Mouse (Mus musculus) kidney, adult 2 months (tissue): Measurements from ENCODE around the gene Bin2. TPM values are rescaled to one million over a fixed set of nuclear protein-coding genes. Genes with fewer than 3 reads are reported as not detected.

Experiments
- DNase-seq: peaks from one replicate; pipeline ENCODE4 v3.0.0; 2021
- H3K27ac ChIP-seq: fragments of 200-500 bp; 2 replicates; pipeline ENCODE4 v1.5.1; 2012; ENCODE audit warnings: low read depth, low read length, control low read depth, inconsistent platforms; ENCODE audit not compliant: insufficient read depth
- H3K27me3 ChIP-seq: fragments of 200-500 bp; replicated peaks from 2 replicates; pipeline ENCODE4 v1.6.1; 2012; ENCODE audit warnings: mild to moderate bottlenecking, moderate library complexity, low read length, inconsistent platforms; ENCODE audit not compliant: control insufficient read depth, insufficient read depth
- H3K36me3 ChIP-seq: fragments of 200-500 bp; 2 replicates; pipeline ENCODE4 v1.6.1; 2012; ENCODE audit warnings: mild to moderate bottlenecking, moderate library complexity, low read length, inconsistent platforms; ENCODE audit not compliant: control insufficient read depth, insufficient read depth
- H3K4me1 ChIP-seq: fragments of 200-500 bp; 2 replicates; pipeline ENCODE4 v1.6.1; 2011; ENCODE audit warnings: low read length; ENCODE audit not compliant: control insufficient read depth, insufficient read depth
- H3K4me3 ChIP-seq: fragments of 200-500 bp; 2 replicates; pipeline ENCODE4 v1.5.1; 2011; ENCODE audit warnings: mild to moderate bottlenecking, low read depth, low read length, control low read depth; ENCODE audit not compliant: insufficient read depth
- CTCF ChIP-seq: fragments of 200-500 bp; conservative IDR thresholded peaks from 2 replicates; pipeline ENCODE4 v1.5.1; 2011; ENCODE audit warnings: low read depth, mild to moderate bottlenecking, control low read depth, low read length, moderate library complexity, mixed read lengths; ENCODE audit not compliant: insufficient read depth, insufficient read length
- POLR2A ChIP-seq: fragments of 200-500 bp; IDR thresholded peaks from one replicate; pipeline ENCODE4 v1.6.1; 2011; ENCODE audit warnings: low read depth, low read length, control low read depth
- WGBS: fragments of 180-500 bp; shearing (Covaris S2); methylation state at CpG from one replicate; pipeline ENCODE4 v1.1.7; 2018; 5-methylcytosine and 5-hydroxymethylcytosine counted together
- polyA plus RNA-seq: library from polyadenylated mRNA; depleted of rRNA; stranded (reverse); fragments of >200 nt; gene quantifications from 2 replicates; pipeline ENCODE4 v1.2.3, GENCODE M21; 2012

Gene Bin2
- polyA plus RNA-seq, 1 experiment, result 4.7 TPM

- H3K4me1 ChIP-seq, result peaks cover 25% of the 10 kb centered on the region; the same call in 1 of the 2 replicates
- H3K27ac ChIP-seq, result peak overlapping the region; percentile 88
- no peak for TF ChIP-seq CTCF
- no peak for DNase-seq
- no peak overlapping the region for H3K4me3 ChIP-seq
- H3K36me3 ChIP-seq, result no peaks in the 10 kb centered on the region
- H3K27me3 ChIP-seq, result no peaks in the 10 kb centered on the region
- WGBS, result 65% methylated on average over 8 of the region's 8 CpGs
Measured at GRCm38 (mm10) chr15:100677675-100678074, 8.3 kb upstream of the Bin2 start.

- WGBS, result 75% methylated on average over 1 of the region's 1 CpGs
- no peak overlapping the region for H3K27ac ChIP-seq
- no peak for DNase-seq
- H3K4me1 ChIP-seq, result peaks cover 21% of the 10 kb centered on the region; the same call in 1 of the 2 replicates
- no peak overlapping the region for H3K4me3 ChIP-seq
- TF ChIP-seq POLR2A, result no peak
- no peak for TF ChIP-seq CTCF
- no peaks in the 10 kb centered on the region for H3K27me3 ChIP-seq
- H3K36me3 ChIP-seq, result no peaks in the 10 kb centered on the region
Measured at GRCm38 (mm10) chr15:100676521-100676920, 7.2 kb upstream of the Bin2 start.

GRCm38 (mm10) chr15:100675486-100675885, 6.1 kb upstream of the Bin2 start:
- Histone ChIP-seq H3K27me3 (no peaks in the 10 kb centered on the region), H3K36me3 (no peaks in the 10 kb centered on the region), H3K4me3 (no peak overlapping the region), H3K27ac (no peak overlapping the region), H3K4me1 (peaks cover 21% of the 10 kb centered on the region; the same call in 1 of the 2 replicates)
- WGBS, result 50% methylated on average over 3 of the region's 3 CpGs
- TF ChIP-seq POLR2A (no peak), CTCF (no peak)
- DNase-seq, result no peak

GRCm38 (mm10) chr15:100674566-100674965, 5.2 kb upstream of the Bin2 start:
- no peak for DNase-seq
- H3K4me3 ChIP-seq, result no peak overlapping the region
- WGBS, result 69% methylated on average over 10 of the region's 10 CpGs
- no peak for TF ChIP-seq POLR2A
- no peak for TF ChIP-seq CTCF
- H3K4me1 ChIP-seq, result peaks cover 12% of the 10 kb centered on the region; the same call in 1 of the 2 replicates
- no peak overlapping the region for H3K27ac ChIP-seq
- H3K27me3 ChIP-seq, result no peaks in the 10 kb centered on the region
- no peaks in the 10 kb centered on the region for H3K36me3 ChIP-seq

DNA sequence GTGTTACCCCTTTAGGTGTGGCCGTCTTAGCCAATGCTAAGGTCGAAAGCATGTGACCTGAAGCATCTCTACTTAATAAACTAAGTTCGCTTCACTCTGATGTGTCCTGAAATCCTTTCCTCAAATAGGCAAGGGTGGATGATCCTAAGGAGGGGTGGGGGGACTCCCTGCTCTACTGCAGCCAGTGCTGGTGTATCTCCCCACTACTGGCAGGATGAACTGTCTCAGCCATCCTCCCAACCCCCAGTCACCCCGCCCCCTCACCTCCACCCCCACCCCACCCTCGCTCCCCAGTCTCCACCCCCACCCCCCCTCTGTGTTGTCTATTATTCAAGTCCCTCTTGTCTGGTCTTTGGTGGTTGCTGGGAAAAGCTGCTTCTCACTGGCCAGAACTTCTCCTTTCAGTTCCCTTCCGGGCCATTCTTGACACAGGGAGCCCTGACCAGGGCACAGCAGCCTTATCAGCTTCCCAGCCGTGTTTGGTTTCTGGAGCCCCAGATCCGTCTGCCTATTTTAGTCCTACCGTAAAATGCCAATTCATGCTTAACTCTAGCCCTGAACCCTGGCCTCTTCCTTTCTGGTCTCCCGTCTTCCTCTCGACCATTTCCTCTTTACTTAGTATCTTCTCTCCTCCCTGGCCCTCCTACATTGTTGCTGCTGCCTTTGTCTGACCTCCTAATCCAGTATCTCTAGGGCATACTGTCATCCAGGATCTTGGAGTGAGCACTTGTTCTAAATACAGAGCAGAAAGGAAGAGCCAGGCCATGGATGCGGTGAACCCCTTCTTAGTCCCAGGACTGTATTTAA, 4.4 kb upstream of the Bin2 start:
- no peak overlapping the region for H3K4me3 ChIP-seq
- peaks cover 8% of the 10 kb centered on the region; the same call in 1 of the 2 replicates for H3K4me1 ChIP-seq
- no peaks in the 10 kb centered on the region for H3K27me3 ChIP-seq
- 58% methylated on average over 12 of the region's 12 CpGs for WGBS
- TF ChIP-seq CTCF (no peak), POLR2A (no peak)
- H3K27ac ChIP-seq, result no peak overlapping the region
- DNase-seq, result no peak
- no peaks in the 10 kb centered on the region for H3K36me3 ChIP-seq

DNA sequence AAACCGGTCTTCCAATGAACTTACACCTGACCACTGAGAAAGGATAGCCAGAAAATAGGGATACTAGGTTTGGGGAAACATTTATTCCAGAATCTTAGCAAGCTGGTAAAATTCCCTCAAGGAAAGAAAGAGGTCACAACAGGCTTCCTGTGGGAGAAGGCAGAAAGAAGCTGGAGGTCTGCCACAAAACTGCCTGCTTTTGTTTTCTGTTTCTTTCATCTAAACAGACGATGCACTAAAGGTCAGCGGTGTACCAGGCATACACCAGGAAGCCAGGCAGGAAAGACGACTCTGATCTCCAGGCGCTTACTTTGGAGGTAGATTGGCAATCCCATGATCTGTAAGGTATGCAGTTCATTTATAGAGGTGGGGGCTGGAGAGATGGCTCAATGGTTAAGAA, 1.5 kb upstream of the Bin2 start:
- peak; percentile 35 for DNase-seq
- H3K36me3 ChIP-seq, result no peaks in the 10 kb centered on the region
- no peaks in the 10 kb centered on the region; the same call in 1 of the 2 replicates for H3K4me1 ChIP-seq
- no peak overlapping the region for H3K4me3 ChIP-seq
- no peak for TF ChIP-seq POLR2A
- TF ChIP-seq CTCF, result no peak
- 65% methylated on average over 5 of the region's 5 CpGs for WGBS
- H3K27ac ChIP-seq, result no peak overlapping the region
- H3K27me3 ChIP-seq, result no peaks in the 10 kb centered on the region

- no peak for DNase-seq
- Histone ChIP-seq H3K4me3 (no peak overlapping the region), H3K27ac (no peak overlapping the region), H3K27me3 (no peaks in the 10 kb centered on the region), H3K4me1 (no peaks in the 10 kb centered on the region; the same call in 1 of the 2 replicates), H3K36me3 (no peaks in the 10 kb centered on the region)
- TF ChIP-seq POLR2A (no peak), CTCF (no peak)
- WGBS, result 84% methylated on average over 8 of the region's 8 CpGs
Measured at GRCm38 (mm10) chr15:100670004-100670403, 651 bp upstream of the Bin2 start.
